Comparison of ENCODE assay signal across 11 mouse cellular contexts in genomic region chr13:40729037-40729436, GRCm38 (mm10). TPM values are rescaled to one million over a fixed set of nuclear protein-coding genes. Genes with fewer than 3 reads are reported as not detected.
DNase-seq lines count a peak whose midpoint lies in the region; ATAC-seq lines count a peak whose summit lies in the region.
"Had no signal": no experiment of that assay in that cellular context is flagged by ENCODE, and none has a peak within 500 bp of the region (broad histone marks: within the 10 kb centered on the region; RNA-seq: fewer than 3 reads in every experiment).

No protein-coding gene starts in this region.

- H3K27me3 ChIP-seq in lung, embryonic 15.5 days: peaks cover 94% of the 10 kb centered on the region
- peaks cover 64% of the 10 kb centered on the region for H3K27me3 ChIP-seq in limb, embryonic 15.5 days

- 2% methylated on average over 13 of the region's 13 CpGs for WGBS in lung, embryonic 15.5 days
- 2% methylated on average over 13 of the region's 13 CpGs for WGBS in limb, embryonic 15.5 days

- no peaks in the 10 kb centered on the region for H3K9me3 ChIP-seq in lung, embryonic 15.5 days
- no peaks in the 10 kb centered on the region for H3K9me3 ChIP-seq in limb, embryonic 15.5 days
- H3K9me3 ChIP-seq: liver, embryonic 15.5 days had no signal

- peak; percentile 44 for DNase-seq in embryo, embryonic 11 days
- no peak for DNase-seq in embryo, embryonic 9.5 days (ENCODE audit: extremely low spot score)
- DNase-seq in lung, postnatal 36 days: no peak
- DNase-seq in left cerebral cortex, postnatal 10 days (ENCODE audit: extremely low spot score in 1 of 2, low spot score in 2 of 2): no peak
- no peak for DNase-seq in spleen, postnatal 36 days (ENCODE audit: low spot score in 2 of 2)
- DNase-seq: adrenal gland, postnatal 25 days; gastrocnemius, postnatal 14 days had no signal

- H3K9ac ChIP-seq in lung, embryonic 15.5 days: no peak overlapping the region
- no peak overlapping the region; the same call in 1 of the 2 replicates for H3K9ac ChIP-seq in limb, embryonic 15.5 days
- H3K9ac ChIP-seq: liver, embryonic 15.5 days had no signal

- peak overlapping the region; percentile 89; the same call in 1 of the 2 replicates for H3K4me2 ChIP-seq in lung, embryonic 15.5 days
- peak overlapping the region; percentile 72; the same call in 1 of the 2 replicates for H3K4me2 ChIP-seq in limb, embryonic 15.5 days
- H3K4me2 ChIP-seq: liver, embryonic 15.5 days had no signal

- H3K36me3 ChIP-seq in lung, embryonic 15.5 days: no peaks in the 10 kb centered on the region
- H3K36me3 ChIP-seq in limb, embryonic 15.5 days: no peaks in the 10 kb centered on the region
- H3K36me3 ChIP-seq: liver, embryonic 15.5 days had no signal

- H3K27ac ChIP-seq in lung, embryonic 15.5 days: no peak overlapping the region
- H3K27ac ChIP-seq in limb, embryonic 15.5 days: peak overlapping the region; percentile 82
- H3K27ac ChIP-seq: liver, embryonic 15.5 days had no signal

- peaks cover 33% of the 10 kb centered on the region for H3K4me1 ChIP-seq in lung, embryonic 15.5 days
- H3K4me1 ChIP-seq in limb, embryonic 15.5 days: peaks cover 37% of the 10 kb centered on the region

- intact Hi-C loops in left cerebral cortex, postnatal 10 days (cut with DNase I): no loop called here

- no peak for ATAC-seq in lung, embryonic 15.5 days (ENCODE audit: borderline replicate concordance, extremely low read depth, low FRiP score, low TSS enrichment)
- no peak for ATAC-seq in limb, embryonic 15.5 days (ENCODE audit: insufficient number of reproducible peaks, low FRiP score, low TSS enrichment, low read depth)
- ATAC-seq in megakaryocyte progenitor cell, adult 5-6 weeks (replicated peaks; ENCODE audit: poor library complexity): no peak

- no peak overlapping the region for H3K4me3 ChIP-seq in lung, embryonic 15.5 days
- peak overlapping the region; percentile 51 for H3K4me3 ChIP-seq in limb, embryonic 15.5 days
- H3K4me3 ChIP-seq: liver, embryonic 15.5 days had no signal

RNA-seq across cellular contexts. Expression of gene Tfap2a, which starts 9.1 kb away (rescaled TPM):
- 0.20 and 0.38 TPM in 2 replicates for polyA plus RNA-seq in lung, embryonic 15.5 days (2015; fragmentation: Nextera tagmentation; extraction: Ambion mirVana)
- 12.8 and 14.8 TPM in 2 replicates for polyA plus RNA-seq in limb, embryonic 15.5 days (2015; fragmentation: Nextera tagmentation; extraction: Ambion mirVana)
- under 1 TPM; 0.49 to 0.51 TPM for total RNA-seq in left cerebral cortex, postnatal 10 days (2021)
- total RNA-seq in megakaryocyte progenitor cell, adult 5-6 weeks (2015): 0.07 and 0.22 TPM in 2 replicates
- not detected in 2 replicates for total RNA-seq in megakaryocyte progenitor cell, adult 5-6 weeks (2017)
- total RNA-seq: gastrocnemius, postnatal 14 days had no signal
- polyA plus RNA-seq: liver, embryonic 15.5 days had no signal
